Mouse (Mus musculus) ES-E14 (cell line): ENCODE data around the gene Esr1.

Source experiments
- CHD2 ChIP-seq: IDR thresholded peaks from 2 replicates; pipeline ENCODE4 v1.6.1; 2014; ENCODE audit warnings: mild to moderate bottlenecking, low read depth, low read length, inconsistent platforms
- HCFC1 ChIP-seq: IDR thresholded peaks from 2 replicates; pipeline ENCODE4 v1.6.1; 2012; ENCODE audit warnings: low read length, inconsistent platforms, borderline replicate concordance; ENCODE audit not compliant: insufficient read depth
- MAFK ChIP-seq: IDR thresholded peaks from 2 replicates; pipeline ENCODE4 v1.6.1; 2014; ENCODE audit warnings: mild to moderate bottlenecking, low read depth, low read length, inconsistent platforms; ENCODE audit not compliant: insufficient read depth
- ZC3H11A ChIP-seq: IDR thresholded peaks from 2 replicates; pipeline ENCODE4 v1.6.1; 2012; ENCODE audit warnings: low read depth, mild to moderate bottlenecking, inconsistent platforms, low read length, borderline replicate concordance
- ZNF384 ChIP-seq: IDR thresholded peaks from 2 replicates; pipeline ENCODE4 v1.6.1; 2012; ENCODE audit warnings: low read depth, low read length, inconsistent platforms

DNA sequence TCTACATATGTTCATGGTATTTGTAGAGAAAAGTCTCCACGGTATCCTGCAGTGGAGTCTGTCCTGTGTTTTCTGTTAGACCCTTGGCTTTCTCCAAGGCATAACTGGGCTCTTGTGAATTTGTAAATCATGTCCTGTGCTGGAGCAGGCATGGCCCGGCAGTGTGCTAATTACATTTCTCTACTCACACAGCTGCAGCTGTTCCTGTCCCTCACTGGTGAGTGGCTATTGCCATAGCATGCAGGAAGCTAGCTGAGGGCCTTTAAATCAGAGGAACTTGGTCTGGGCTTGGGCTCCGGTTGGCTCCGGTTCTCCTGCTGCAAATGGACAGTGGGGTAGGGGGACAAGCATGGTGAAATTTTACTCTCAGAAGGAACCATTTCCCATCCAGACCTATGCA lies 226.7 kb downstream of the Esr1 start:
- TF ChIP-seq CHD2, result no peak
- no peak for TF ChIP-seq HCFC1
- TF ChIP-seq ZNF384, result no peak
- no peak for TF ChIP-seq MAFK
- no peak for TF ChIP-seq ZC3H11A
